Mouse (Mus musculus): ENCODE measurements around the gene Mcm9.

Gene Mcm9

GRCm38 (mm10) chr10:53580137-53580536 is 50.1 kb downstream of the Mcm9 start:
- DNase-seq (ENCODE audit: low spot score in 2 of 2), result no peak

GRCm38 (mm10) chr10:53568531-53568930 is 61.7 kb downstream of the Mcm9 start:
- no peak for DNase-seq (ENCODE audit: low spot score in 2 of 2)

- no peak for DNase-seq (ENCODE audit: low spot score in 2 of 2)
Measured at GRCm38 (mm10) chr10:53565538-53565937, 64.7 kb downstream of the Mcm9 start.

- no peak for DNase-seq (ENCODE audit: low spot score in 2 of 2)
Measured at GRCm38 (mm10) chr10:53562001-53562400, 68.2 kb downstream of the Mcm9 start.

- no peak for DNase-seq (ENCODE audit: low spot score in 2 of 2)
Measured at GRCm38 (mm10) chr10:53537596-53537995, 92.6 kb downstream of the Mcm9 start.

- DNase-seq (ENCODE audit: low spot score in 2 of 2), result no peak
Measured at GRCm38 (mm10) chr10:53532297-53532696, 97.9 kb downstream of the Mcm9 start.

GRCm38 (mm10) chr10:53527838-53528773 is 102.1 kb downstream of the Mcm9 start:
- DNase-seq (ENCODE audit: low spot score in 2 of 2), result peak; percentile 34 to 52

- no peak for DNase-seq (ENCODE audit: low spot score in 2 of 2)
Measured at GRCm38 (mm10) chr10:53527344-53527743, 102.9 kb downstream of the Mcm9 start.

- DNase-seq (ENCODE audit: low spot score in 2 of 2), result no peak
Measured at GRCm38 (mm10) chr10:53526350-53526749, 103.9 kb downstream of the Mcm9 start.

GRCm38 (mm10) chr10:53525265-53525976 is 104.8 kb downstream of the Mcm9 start:
- DNase-seq (ENCODE audit: low spot score in 2 of 2), result no peak

- DNase-seq (ENCODE audit: low spot score in 2 of 2), result peak; percentile 31 to 48
Measured at GRCm38 (mm10) chr10:53519068-53519954, 110.9 kb downstream of the Mcm9 start.

- DNase-seq (ENCODE audit: low spot score in 2 of 2), result no peak
Measured at GRCm38 (mm10) chr10:53518599-53518913, 111.7 kb downstream of the Mcm9 start.

- DNase-seq (ENCODE audit: low spot score in 2 of 2), result no peak
Measured at GRCm38 (mm10) chr10:53517770-53518598, 112.3 kb downstream of the Mcm9 start.

- DNase-seq (ENCODE audit: low spot score in 2 of 2), result no peak
Measured at GRCm38 (mm10) chr10:53512491-53512890, 117.7 kb downstream of the Mcm9 start.

- peak; percentile 75 to 84 for DNase-seq (ENCODE audit: low spot score in 2 of 2)
Measured at GRCm38 (mm10) chr10:53509158-53509773, 121.0 kb downstream of the Mcm9 start.

- DNase-seq (ENCODE audit: low spot score in 2 of 2), result no peak
Measured at GRCm38 (mm10) chr10:53508676-53509075, 121.6 kb downstream of the Mcm9 start.

GRCm38 (mm10) chr10:53505526-53505925 is 124.7 kb downstream of the Mcm9 start:
- DNase-seq (ENCODE audit: low spot score in 2 of 2), result peak in 1 of 2 experiments; percentile 22

GRCm38 (mm10) chr10:53505069-53505468 is 125.2 kb downstream of the Mcm9 start:
- no peak for DNase-seq (ENCODE audit: low spot score in 2 of 2)

GRCm38 (mm10) chr10:53502875-53503816 is 127.1 kb downstream of the Mcm9 start:
- DNase-seq (ENCODE audit: low spot score in 2 of 2), result peak; percentile 22 to 24
